Mouse (Mus musculus) embryonic facial prominence, embryonic 11.5 days (tissue): Measurements from ENCODE around the gene Ankrd13d. TPM values are rescaled to one million over a fixed set of nuclear protein-coding genes. Genes with fewer than 3 reads are reported as not detected.

Experiments
- ATAC-seq: fragments of 200-750 bp; cut with Nextera tagmentation; replicated peaks from 2 replicates; pipeline ENCODE4 v1.8.0; 2017; ENCODE audit warnings: low read depth; ENCODE audit not compliant: insufficient number of reproducible peaks, low FRiP score, low TSS enrichment
- DNase-seq: peaks from one replicate; pipeline ENCODE4 v3.0.0-alpha.2; 2015; ENCODE audit warnings: low spot score
- H3K27ac ChIP-seq: fragments of 300-500 bp; sonication (generic); replicated peaks from 2 replicates; pipeline ENCODE4 v1.5.1; 2014; ENCODE audit warnings: mild to moderate bottlenecking, low read depth, low read length, control low read depth
- H3K27me3 ChIP-seq: fragments of 300-500 bp; sonication (generic); 2 replicates; pipeline ENCODE4 v1.6.1; 2014; ENCODE audit warnings: mild to moderate bottlenecking, low read length, moderate library complexity, mixed read lengths; ENCODE audit not compliant: control insufficient read depth, insufficient read depth
- H3K36me3 ChIP-seq: fragments of 300-500 bp; sonication (generic); replicated peaks from 2 replicates; pipeline ENCODE4 v1.6.1; 2014; ENCODE audit warnings: low read depth, mild to moderate bottlenecking, low read length, moderate library complexity, mixed read lengths; ENCODE audit not compliant: control insufficient read depth, insufficient read depth
- H3K4me1 ChIP-seq: fragments of 300-500 bp; sonication (generic); 2 replicates; pipeline ENCODE4 v1.6.1; 2014; ENCODE audit warnings: low read length, mixed read lengths; ENCODE audit not compliant: control insufficient read depth, insufficient read depth
- H3K4me2 ChIP-seq: fragments of 300-500 bp; sonication (generic); 2 replicates; pipeline ENCODE4 v1.6.1; 2014; ENCODE audit warnings: low read depth, mild to moderate bottlenecking, control low read depth, low read length, moderate library complexity
- H3K4me3 ChIP-seq: fragments of 300-500 bp; sonication (generic); 2 replicates; pipeline ENCODE4 v1.5.1; 2014; ENCODE audit warnings: low read depth, low read length, control low read depth
- H3K9ac ChIP-seq: fragments of 300-500 bp; sonication (generic); replicated peaks from 2 replicates; pipeline ENCODE4 v1.6.1; 2014; ENCODE audit warnings: mild to moderate bottlenecking, control low read depth, low read length
- H3K9me3 ChIP-seq: fragments of 300-500 bp; sonication (generic); replicated peaks from 2 replicates; pipeline ENCODE4 v1.6.1; 2016; ENCODE audit warnings: mild to moderate bottlenecking, low read length, inconsistent platforms, mixed read lengths; ENCODE audit not compliant: control insufficient read depth
- WGBS: fragments of 180-500 bp; shearing (Covaris S2); extraction: QIAGEN DNeasy Blood & Tissue Kit; methylation state at CpG from one replicate; pipeline ENCODE4 v1.1.7; 2014; 5-methylcytosine and 5-hydroxymethylcytosine counted together
- polyA plus RNA-seq: library from polyadenylated mRNA; unstranded; fragments of >200 nt; fragmentation: Nextera tagmentation; extraction: Ambion mirVana; gene quantifications from 2 replicates; pipeline ENCODE4 v1.2.1, GENCODE M21; 2014

Gene Ankrd13d
- polyA plus RNA-seq, 1 experiment from 2014 or later = 5.6 TPM

DNA sequence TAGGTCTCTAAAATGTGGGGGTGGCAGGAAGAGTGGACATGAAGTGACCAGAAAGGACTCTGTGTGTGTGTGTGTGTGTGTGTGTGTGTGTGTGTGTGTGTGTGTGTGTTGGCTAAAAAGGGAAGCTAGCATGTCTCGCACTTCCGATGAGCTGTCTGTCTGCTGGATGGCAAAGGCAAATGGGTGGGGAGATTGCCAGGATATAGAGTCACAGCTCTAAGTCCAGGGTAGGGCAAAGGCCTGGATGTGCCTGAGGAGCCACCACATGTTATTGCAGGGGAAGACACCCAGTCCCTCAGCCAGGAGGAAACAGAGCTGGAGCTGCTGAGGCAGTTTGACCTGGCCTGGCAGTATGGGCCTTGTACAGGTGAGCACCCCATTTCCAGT, 50.8 kb downstream of the Ankrd13d start:
- Histone ChIP-seq H3K9ac (peak overlapping the region; percentile 60), H3K36me3 (no peaks in the 10 kb centered on the region), H3K27me3 (0 out of 2 replicates have a peak, but pooled peaks cover 2% of the 10 kb centered on the region), H3K4me1 (no peaks in the 10 kb centered on the region), H3K9me3 (no peaks in the 10 kb centered on the region), H3K4me2 (peak overlapping the region; percentile 85), H3K4me3 (peak overlapping the region; percentile 59), H3K27ac (no peak overlapping the region)
- DNase-seq (no peak), ATAC-seq (no peak)
- 63% methylated on average over 2 of the region's 2 CpGs for WGBS

DNA sequence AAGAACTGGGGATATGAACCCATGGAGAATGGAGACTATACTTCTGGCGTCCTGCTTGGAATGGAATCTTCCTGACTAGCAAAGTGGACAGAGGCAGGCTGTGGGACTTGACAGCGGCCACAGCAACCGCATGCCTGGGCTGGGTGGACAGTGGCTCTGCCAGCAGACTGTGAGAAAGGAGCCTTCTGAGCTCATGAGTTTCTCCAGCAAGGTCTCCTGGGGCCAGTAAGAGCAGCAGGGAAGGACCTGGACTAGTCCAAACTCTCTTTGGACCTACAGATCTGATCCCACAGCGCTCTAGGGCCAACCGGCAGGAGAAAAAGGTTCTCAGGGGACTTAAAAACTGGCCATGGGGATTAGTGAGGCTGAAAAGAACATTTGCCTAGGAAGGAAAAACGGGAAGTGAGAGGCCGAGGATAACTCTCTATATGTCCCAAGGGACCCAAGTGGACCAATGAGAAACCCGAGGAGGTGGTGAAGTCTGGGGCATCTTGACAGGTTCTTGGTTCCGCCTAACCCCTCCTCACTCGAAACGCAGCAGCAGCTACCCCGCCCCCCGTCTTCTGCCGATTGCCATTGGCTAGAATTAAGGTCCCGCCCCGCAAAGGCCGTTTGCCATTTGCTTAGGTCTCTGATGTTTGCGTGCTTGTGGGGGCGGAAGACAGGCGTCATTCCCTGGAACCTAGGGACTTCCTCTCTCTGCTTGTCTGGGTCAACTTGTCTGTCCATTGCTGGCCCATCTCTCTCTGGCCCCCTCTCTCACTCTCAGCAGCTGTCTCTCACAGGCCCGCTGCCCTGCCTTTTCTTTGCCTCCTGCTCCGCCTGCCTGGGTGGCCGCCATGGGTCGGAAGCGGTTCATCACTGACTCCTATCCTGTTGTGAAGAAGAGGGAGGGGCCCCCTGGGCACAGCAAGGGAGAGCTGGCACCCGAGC, 51.4 kb downstream of the Ankrd13d start, which contains the start of gene Pold4:
Gene Pold4, plus strand, starts transcription at position 647 of the 933 bp plus-strand sequence.
- H3K4me3 ChIP-seq = peak within 1 kb of the TSS; percentile 59
- H3K36me3 ChIP-seq = no peaks in the 10 kb centered on the region
- DNase-seq (peak; percentile 94), ATAC-seq (peak; percentile 51)
- H3K27ac ChIP-seq = peak within 1 kb of the TSS; percentile 17; the same call in 1 of the 2 replicates
- 0 out of 2 replicates have a peak, but pooled peaks cover 2% of the 10 kb centered on the region for H3K27me3 ChIP-seq
- peak within 1 kb of the TSS; percentile 60 for H3K9ac ChIP-seq
- H3K4me2 ChIP-seq = peak within 1 kb of the TSS; percentile 85
- H3K9me3 ChIP-seq = no peaks in the 10 kb centered on the region
- 11% methylated on average over 26 of the region's 26 CpGs for WGBS
- no peaks in the 10 kb centered on the region for H3K4me1 ChIP-seq

- DNase-seq (no peak), ATAC-seq (no peak)
- no peak overlapping the region for H3K4me2 ChIP-seq
- H3K4me3 ChIP-seq = no peak overlapping the region
- WGBS = 81% methylated on average over 8 of the region's 8 CpGs
- H3K9me3 ChIP-seq = no peaks in the 10 kb centered on the region
- no peaks in the 10 kb centered on the region for H3K36me3 ChIP-seq
- H3K9ac ChIP-seq = no peak overlapping the region
- H3K27me3 ChIP-seq = 0 out of 2 replicates have a peak, but pooled peaks cover 2% of the 10 kb centered on the region
- no peaks in the 10 kb centered on the region for H3K4me1 ChIP-seq
- H3K27ac ChIP-seq = no peak overlapping the region
These were observed 52.5 kb downstream of the Ankrd13d start for GRCm38 (mm10) chr19:4230415-4230814.

- ATAC-seq (no peak), DNase-seq (no peak)
- Histone ChIP-seq H3K9me3 (no peaks in the 10 kb centered on the region), H3K27ac (no peak overlapping the region), H3K27me3 (0 out of 2 replicates have a peak, but pooled peaks cover 2% of the 10 kb centered on the region), H3K36me3 (no peaks in the 10 kb centered on the region), H3K9ac (no peak overlapping the region), H3K4me2 (no peak overlapping the region), H3K4me1 (no peaks in the 10 kb centered on the region), H3K4me3 (no peak overlapping the region)
- 24% methylated on average over 9 of the region's 9 CpGs for WGBS
These were observed 53.4 kb downstream of the Ankrd13d start for GRCm38 (mm10) chr19:4229451-4230076.

DNA sequence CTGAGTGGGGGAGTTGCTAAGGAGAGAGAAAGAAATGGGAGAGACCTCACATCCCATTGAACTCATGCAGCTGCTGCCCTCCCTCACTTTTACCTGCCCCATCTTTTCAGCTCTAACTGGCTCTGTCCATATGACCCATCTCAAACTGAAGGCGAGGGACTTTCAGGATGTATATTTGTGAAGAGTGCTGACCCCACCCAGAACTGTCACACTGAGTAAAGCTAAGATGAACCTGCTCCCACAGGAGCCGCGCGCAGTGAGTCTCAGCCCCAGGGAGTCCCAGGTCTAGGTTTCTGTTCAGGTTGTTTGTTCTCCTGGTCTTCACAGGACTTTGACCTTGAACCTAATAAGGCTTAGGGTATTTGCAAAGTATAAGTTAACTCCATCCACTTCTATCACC, 54.0 kb downstream of the Ankrd13d start:
- no peaks in the 10 kb centered on the region for H3K4me1 ChIP-seq
- H3K9ac ChIP-seq = no peak overlapping the region
- no peaks in the 10 kb centered on the region for H3K9me3 ChIP-seq
- H3K27me3 ChIP-seq = 0 out of 2 replicates have a peak, but pooled peaks cover 2% of the 10 kb centered on the region
- H3K4me3 ChIP-seq = no peak overlapping the region
- H3K4me2 ChIP-seq = no peak overlapping the region
- WGBS = 80% methylated on average over 4 of the region's 4 CpGs
- H3K36me3 ChIP-seq = no peaks in the 10 kb centered on the region
- DNase-seq (no peak), ATAC-seq (no peak)
- no peak overlapping the region for H3K27ac ChIP-seq

- DNase-seq (peak; percentile 91), ATAC-seq (0 out of 2 replicates have a peak, but pooled peaks have one; percentile 63)
- H3K27ac ChIP-seq = no peak overlapping the region
- no peak overlapping the region for H3K9ac ChIP-seq
- no peaks in the 10 kb centered on the region for H3K9me3 ChIP-seq
- no peaks in the 10 kb centered on the region for H3K4me1 ChIP-seq
- no peaks in the 10 kb centered on the region for H3K36me3 ChIP-seq
- 26% methylated on average over 8 of the region's 8 CpGs for WGBS
- 0 out of 2 replicates have a peak, but pooled peaks cover 2% of the 10 kb centered on the region for H3K27me3 ChIP-seq
- H3K4me2 ChIP-seq = no peak overlapping the region
- H3K4me3 ChIP-seq = no peak overlapping the region
These were observed 54.9 kb downstream of the Ankrd13d start for GRCm38 (mm10) chr19:4227894-4228678.

DNA sequence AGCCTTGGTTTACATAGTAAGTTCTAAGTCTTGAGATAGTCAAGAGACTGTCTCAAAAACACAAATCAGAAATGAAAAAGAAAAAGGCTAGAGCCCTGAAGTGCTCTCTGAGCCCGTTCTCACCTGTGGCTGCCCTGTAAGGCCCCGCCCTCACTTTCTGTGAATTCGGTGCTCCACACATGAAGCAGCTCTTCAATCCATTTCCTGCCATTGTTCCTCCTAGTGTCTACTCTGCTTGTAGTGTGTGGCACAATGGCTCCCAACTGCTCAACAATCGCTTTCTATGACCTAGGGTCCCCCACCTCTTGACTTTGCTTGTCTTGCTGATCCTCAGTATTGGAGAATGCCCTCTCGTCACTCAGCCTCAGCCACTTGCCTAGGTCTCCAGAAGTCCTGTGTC, 55.5 kb downstream of the Ankrd13d start:
- H3K27me3 ChIP-seq = 0 out of 2 replicates have a peak, but pooled peaks cover 2% of the 10 kb centered on the region

More for the DNA sequence above, 55.5 kb downstream of the Ankrd13d start:
- H3K4me2 ChIP-seq = no peak overlapping the region
- H3K4me3 ChIP-seq = no peak overlapping the region
- H3K9ac ChIP-seq = no peak overlapping the region
- H3K9me3 ChIP-seq = no peaks in the 10 kb centered on the region
- no peak overlapping the region for H3K27ac ChIP-seq
- WGBS = 75% methylated on average over 5 of the region's 5 CpGs
- no peak for ATAC-seq
- H3K4me1 ChIP-seq = no peaks in the 10 kb centered on the region
- H3K36me3 ChIP-seq = no peaks in the 10 kb centered on the region
- DNase-seq = no peak
